Comparison of ENCODE assay signal across 18 mouse cellular contexts in the genomic region with DNA sequence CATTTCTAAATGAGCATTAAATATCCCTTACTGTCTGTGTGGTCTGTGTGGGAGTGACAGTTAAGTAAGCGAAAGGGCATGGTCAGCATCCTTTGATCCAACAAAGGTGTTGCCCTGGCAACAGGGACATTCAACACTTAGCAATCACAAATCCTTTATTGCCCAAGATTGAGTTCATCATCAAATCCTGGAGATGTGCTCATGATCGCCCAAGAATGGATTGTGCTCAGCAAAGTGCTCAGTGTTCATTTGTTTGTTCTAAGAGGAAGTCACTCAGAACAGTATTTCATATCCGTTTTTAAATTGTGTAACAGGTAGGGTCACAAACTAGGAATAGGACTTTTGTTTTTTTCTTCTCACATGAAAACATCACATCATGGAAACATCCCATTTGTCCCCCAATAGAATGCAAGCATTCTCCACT.
A peak's percentile ranks its signal among the peaks of the same experiment; 100 is the strongest.
DNase-seq lines count a peak whose midpoint lies in the region; ATAC-seq and TF ChIP-seq lines count a peak whose summit lies in the region.
"Had no signal": no experiment of that assay in that cellular context is flagged by ENCODE, and none has a peak within 500 bp of the region (broad histone marks: within the 10 kb centered on the region; RNA-seq: fewer than 3 reads in every experiment).

No protein-coding gene starts in this region.

- H3K4me3 ChIP-seq in lung, postnatal 0 days (ENCODE audit: low read depth, low read length) = no peak overlapping the region
- H3K4me3 ChIP-seq in liver, embryonic 15.5 days (replicated peaks) = no peak overlapping the region
- no peak overlapping the region for H3K4me3 ChIP-seq in midbrain, embryonic 13.5 days (replicated peaks)
- H3K4me3 ChIP-seq: heart, embryonic 13.5 days; limb, embryonic 15.5 days; midbrain, embryonic 10.5 days; stomach, embryonic 15.5 days had no signal

- peak overlapping the region; percentile 43; the same call in 1 of the 2 replicates for H3K27ac ChIP-seq in lung, postnatal 0 days (ENCODE audit: low read length)
- peak overlapping the region; percentile 67 for H3K27ac ChIP-seq in liver, embryonic 15.5 days (replicated peaks)
- no peak overlapping the region for H3K27ac ChIP-seq in midbrain, embryonic 13.5 days
- H3K27ac ChIP-seq: heart, embryonic 13.5 days; hindbrain, embryonic 14.5 days; limb, embryonic 15.5 days; midbrain, embryonic 10.5 days; stomach, embryonic 15.5 days had no signal

- no peak for TF ChIP-seq CTCF in lung, postnatal 0 days (IDR thresholded peaks at IDR 0.05)

- ATAC-seq in lung, postnatal 0 days = peak; percentile 68
- ATAC-seq in liver, embryonic 15.5 days (ENCODE audit: insufficient read depth) = no peak
- ATAC-seq in neutrophil, adult 5-6 weeks (ENCODE audit: extremely low read depth, insufficient number of reproducible peaks, low FRiP score, poor library complexity, severe bottlenecking) = peak; percentile 73
- no peak for ATAC-seq in midbrain, embryonic 13.5 days
- ATAC-seq: forebrain, embryonic 16.5 days had no signal

- peak; percentile 37 for DNase-seq in embryo, embryonic 10.5 days (ENCODE audit: low spot score)
- DNase-seq in embryo, embryonic 9.5 days (ENCODE audit: extremely low spot score) = no peak
- peak; percentile 71 for DNase-seq in lung, postnatal 0 days (ENCODE audit: low spot score)
- DNase-seq in lung, postnatal 14 days = no peak
- DNase-seq in adrenal gland, adult 8-10 months = no peak
- DNase-seq: adrenal gland, postnatal 25 days; gastrocnemius, postnatal 25 days; right cerebral cortex, postnatal 14 days; thymus, postnatal 25 days had no signal

- H3K9ac ChIP-seq in lung, postnatal 0 days (replicated peaks; ENCODE audit: low read depth) = no peak overlapping the region
- H3K9ac ChIP-seq in liver, embryonic 15.5 days = no peak overlapping the region
- H3K9ac ChIP-seq in midbrain, embryonic 13.5 days (replicated peaks) = no peak overlapping the region
- H3K9ac ChIP-seq: heart, embryonic 13.5 days; hindbrain, embryonic 14.5 days; limb, embryonic 15.5 days; stomach, embryonic 15.5 days had no signal

- 79% methylated on average over 3 of the region's 3 CpGs for WGBS in lung, postnatal 0 days
- 68% methylated on average over 3 of the region's 3 CpGs for WGBS in liver, embryonic 15.5 days (ENCODE audit: insufficient replicate concordance)
- 58% methylated on average over 3 of the region's 3 CpGs for WGBS in midbrain, embryonic 13.5 days

- no peaks in the 10 kb centered on the region for H3K27me3 ChIP-seq in lung, postnatal 0 days (replicated peaks; ENCODE audit: insufficient read depth, low read length)
- H3K27me3 ChIP-seq in liver, embryonic 15.5 days = no peaks in the 10 kb centered on the region
- H3K27me3 ChIP-seq in midbrain, embryonic 13.5 days = no peaks in the 10 kb centered on the region
- H3K27me3 ChIP-seq: heart, embryonic 13.5 days; limb, embryonic 15.5 days; stomach, embryonic 15.5 days had no signal

- H3K4me2 ChIP-seq in lung, postnatal 0 days (replicated peaks; ENCODE audit: low read depth, low read length) = no peak overlapping the region
- H3K4me2 ChIP-seq in liver, embryonic 15.5 days = no peak overlapping the region
- H3K4me2 ChIP-seq in midbrain, embryonic 13.5 days (replicated peaks) = no peak overlapping the region
- H3K4me2 ChIP-seq: heart, embryonic 13.5 days; hindbrain, embryonic 14.5 days; limb, embryonic 15.5 days; stomach, embryonic 15.5 days had no signal

- H3K4me1 ChIP-seq in lung, postnatal 0 days (ENCODE audit: insufficient read depth, low read depth, low read length) = peaks cover 6% of the 10 kb centered on the region; the same call in 1 of the 2 replicates
- peaks cover 77% of the 10 kb centered on the region for H3K4me1 ChIP-seq in liver, embryonic 15.5 days (replicated peaks)
- H3K4me1 ChIP-seq in midbrain, embryonic 13.5 days (replicated peaks) = 0 out of 2 replicates have a peak, but pooled peaks cover 5% of the 10 kb centered on the region
- H3K4me1 ChIP-seq: limb, embryonic 15.5 days; stomach, embryonic 15.5 days had no signal

- H3K36me3 ChIP-seq in lung, postnatal 0 days (ENCODE audit: insufficient read depth, low read length) = peaks cover 9% of the 10 kb centered on the region; the same call in 1 of the 2 replicates
- peaks cover 53% of the 10 kb centered on the region for H3K36me3 ChIP-seq in liver, embryonic 15.5 days (replicated peaks)
- H3K36me3 ChIP-seq in midbrain, embryonic 13.5 days = peaks cover 3% of the 10 kb centered on the region; the same call in 1 of the 2 replicates

- peak; percentile 89 for TF ChIP-seq EP300 in lung, postnatal 0 days (IDR thresholded peaks at IDR 0.05)

- no peaks in the 10 kb centered on the region for H3K9me3 ChIP-seq in lung, postnatal 0 days (ENCODE audit: low read length)
- H3K9me3 ChIP-seq in liver, embryonic 15.5 days (replicated peaks) = no peaks in the 10 kb centered on the region
- H3K9me3 ChIP-seq in midbrain, embryonic 13.5 days = no peaks in the 10 kb centered on the region
- H3K9me3 ChIP-seq: heart, embryonic 13.5 days; limb, embryonic 15.5 days; midbrain, embryonic 10.5 days; stomach, embryonic 15.5 days had no signal

Comparison
In these comparisons a context has a peak if more than half of its experiments do, and no peak if none do; other contexts are left out.
1. DNase-seq: peak in embryo, embryonic 10.5 days (single experiment) and lung, postnatal 0 days (single experiment); none in embryo, embryonic 9.5 days (single experiment), lung, postnatal 14 days (single experiment) and adrenal gland, adult 8-10 months (single experiment).
2. ATAC-seq: peak in lung, postnatal 0 days (single experiment) and neutrophil, adult 5-6 weeks (single experiment); none in liver, embryonic 15.5 days (single experiment) and midbrain, embryonic 13.5 days (single experiment).